Mouse (Mus musculus) lung, embryonic 14.5 days (tissue): Measurements from ENCODE around the gene Slc2a9. TPM values are rescaled to one million over a fixed set of nuclear protein-coding genes. Genes with fewer than 3 reads are reported as not detected.

Experiments
- ATAC-seq: fragments of 200-750 bp; cut with Nextera tagmentation; 2 replicates; pipeline ENCODE4 v1.8.0; 2017; ENCODE audit warnings: mild to moderate bottlenecking, moderate TSS enrichment, moderate library complexity; ENCODE audit not compliant: insufficient read depth
- DNase-seq: peaks from one replicate; pipeline ENCODE4 v3.0.0-alpha.2; 2015
- H3K27ac ChIP-seq: fragments of 300-500 bp; sonication (generic); 2 replicates; pipeline ENCODE4 v1.5.1; 2014; ENCODE audit warnings: low read depth, mild to moderate bottlenecking, moderate library complexity
- H3K27me3 ChIP-seq: fragments of 300-500 bp; sonication (generic); 2 replicates; pipeline ENCODE4 v1.6.1; 2014; ENCODE audit warnings: low read length, control low read depth; ENCODE audit not compliant: insufficient read depth
- H3K36me3 ChIP-seq: fragments of 300-500 bp; sonication (generic); 2 replicates; pipeline ENCODE4 v1.6.1; 2014; ENCODE audit warnings: control low read depth; ENCODE audit not compliant: insufficient read depth
- H3K4me1 ChIP-seq: fragments of 300-500 bp; sonication (generic); 2 replicates; pipeline ENCODE4 v1.6.1; 2014; ENCODE audit warnings: antibody characterized with exemption, control low read depth; ENCODE audit not compliant: insufficient read depth
- H3K4me2 ChIP-seq: fragments of 300-500 bp; sonication (generic); 2 replicates; pipeline ENCODE4 v1.6.1; 2014; ENCODE audit warnings: mild to moderate bottlenecking
- H3K4me3 ChIP-seq: fragments of 300-500 bp; sonication (generic); 2 replicates; pipeline ENCODE4 v1.5.1; 2014; ENCODE audit warnings: low read depth, low read length
- H3K9ac ChIP-seq: fragments of 300-500 bp; sonication (generic); 2 replicates; pipeline ENCODE4 v1.6.1; 2014
- H3K9me3 ChIP-seq: fragments of 300-500 bp; sonication (generic); 2 replicates; pipeline ENCODE4 v1.6.1; 2016; ENCODE audit warnings: low read depth, low read length, control low read depth
- CTCF ChIP-seq: IDR thresholded peaks from 2 replicates; pipeline ENCODE4 v1.5.1; 2016; ENCODE audit warnings: antibody characterized with exemption, low read depth
- WGBS: fragments of 180-500 bp; shearing (Covaris S2); extraction: QIAGEN DNeasy Blood & Tissue Kit; methylation state at CpG from one replicate; pipeline ENCODE4 v1.1.7; 2014; 5-methylcytosine and 5-hydroxymethylcytosine counted together
- polyA plus RNA-seq: library from polyadenylated mRNA; unstranded; fragments of >200 nt; fragmentation: Nextera tagmentation; extraction: Ambion mirVana; gene quantifications from 2 replicates; pipeline ENCODE4 v1.2.1, GENCODE M21; 2014

The Slc2a9 gene
- polyA plus RNA-seq, 1 experiment from 2014 or later = 2.2 TPM

- Histone ChIP-seq H3K4me3 (no peak overlapping the region), H3K9ac (no peak overlapping the region), H3K36me3 (no peaks in the 10 kb centered on the region), H3K4me2 (no peak overlapping the region), H3K9me3 (no peaks in the 10 kb centered on the region), H3K27ac (no peak overlapping the region), H3K27me3 (no peaks in the 10 kb centered on the region), H3K4me1 (no peaks in the 10 kb centered on the region)
- DNase-seq = no peak
- ATAC-seq = no peak
- TF ChIP-seq CTCF = no peak
- WGBS = 50% methylated on average over 3 of the region's 3 CpGs
Measured at GRCm38 (mm10) chr5:38309795-38310194, 193.1 kb downstream of the Slc2a9 start.

GRCm38 (mm10) chr5:38308873-38309272, 194.1 kb downstream of the Slc2a9 start:
- TF ChIP-seq CTCF = peak; percentile 51
- no peaks in the 10 kb centered on the region for H3K9me3 ChIP-seq
- ATAC-seq = peak; percentile 68; the same call in 1 of the 2 replicates
- H3K27me3 ChIP-seq = no peaks in the 10 kb centered on the region
- WGBS = 43% methylated on average over 5 of the region's 5 CpGs
- H3K4me2 ChIP-seq = no peak overlapping the region
- DNase-seq = peak; percentile 73
- H3K4me1 ChIP-seq = no peaks in the 10 kb centered on the region
- H3K4me3 ChIP-seq = no peak overlapping the region
- H3K27ac ChIP-seq = no peak overlapping the region
- no peak overlapping the region for H3K9ac ChIP-seq
- H3K36me3 ChIP-seq = no peaks in the 10 kb centered on the region

DNA sequence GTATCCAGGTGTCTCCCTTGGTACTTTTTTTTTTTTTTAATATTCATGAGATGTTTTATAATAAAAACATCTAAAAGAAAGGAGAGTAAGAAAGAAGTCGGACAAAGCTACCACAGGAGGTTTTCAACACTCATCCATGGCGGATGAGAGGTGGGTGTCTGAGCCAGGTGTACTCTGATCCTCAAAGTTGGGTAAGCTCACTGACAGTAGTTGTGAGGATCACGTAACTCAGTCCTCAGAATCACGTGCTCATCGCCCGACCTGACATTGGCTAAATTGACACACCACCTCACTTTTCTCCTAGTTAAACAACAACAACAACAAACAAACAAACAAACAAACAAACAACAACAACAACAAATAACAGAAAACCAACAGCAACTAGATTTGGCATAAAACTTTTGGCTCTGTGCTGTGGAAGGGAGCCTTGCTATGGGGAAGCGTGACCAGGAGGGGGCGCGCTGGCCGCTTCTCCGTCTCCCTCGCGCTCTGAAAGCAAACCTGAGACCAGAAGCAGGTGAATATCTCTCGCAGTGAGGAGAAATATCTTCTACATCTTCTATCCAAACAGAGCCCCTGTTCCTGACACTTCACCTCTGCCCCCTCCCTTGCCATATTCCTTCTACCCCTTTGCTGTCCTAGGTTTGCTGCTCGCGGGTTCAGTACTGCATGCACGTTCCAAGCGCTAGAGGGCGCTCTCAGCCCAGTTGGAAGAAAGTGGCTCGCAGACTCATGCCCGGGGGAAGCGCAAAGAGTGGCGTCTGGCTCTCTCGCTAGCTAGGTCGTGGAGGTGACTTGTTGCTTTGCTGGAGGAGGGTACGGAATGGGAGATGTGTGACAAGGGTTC, 195.5 kb downstream of the Slc2a9 start:
- no peaks in the 10 kb centered on the region for H3K9me3 ChIP-seq
- WGBS = 7% methylated on average over 26 of the region's 26 CpGs
- H3K27me3 ChIP-seq = no peaks in the 10 kb centered on the region
- TF ChIP-seq CTCF = peak; percentile 97
- H3K36me3 ChIP-seq = no peaks in the 10 kb centered on the region
- peak; percentile 88 for ATAC-seq
- H3K4me2 ChIP-seq = peak overlapping the region; percentile 61
- no peak overlapping the region for H3K27ac ChIP-seq
- DNase-seq = peak; percentile 97
- no peaks in the 10 kb centered on the region for H3K4me1 ChIP-seq
- no peak overlapping the region for H3K9ac ChIP-seq
- H3K4me3 ChIP-seq = peak overlapping the region; percentile 28

GRCm38 (mm10) chr5:38305241-38305640, 197.7 kb downstream of the Slc2a9 start:
- no peak for TF ChIP-seq CTCF
- 74% methylated on average over 2 of the region's 2 CpGs for WGBS
- H3K9me3 ChIP-seq = no peaks in the 10 kb centered on the region
- H3K4me2 ChIP-seq = no peak overlapping the region
- H3K4me1 ChIP-seq = no peaks in the 10 kb centered on the region
- no peaks in the 10 kb centered on the region for H3K36me3 ChIP-seq
- no peaks in the 10 kb centered on the region for H3K27me3 ChIP-seq
- no peak overlapping the region for H3K27ac ChIP-seq
- H3K4me3 ChIP-seq = no peak overlapping the region
- no peak overlapping the region for H3K9ac ChIP-seq
- no peak for DNase-seq
- ATAC-seq = no peak

DNA sequence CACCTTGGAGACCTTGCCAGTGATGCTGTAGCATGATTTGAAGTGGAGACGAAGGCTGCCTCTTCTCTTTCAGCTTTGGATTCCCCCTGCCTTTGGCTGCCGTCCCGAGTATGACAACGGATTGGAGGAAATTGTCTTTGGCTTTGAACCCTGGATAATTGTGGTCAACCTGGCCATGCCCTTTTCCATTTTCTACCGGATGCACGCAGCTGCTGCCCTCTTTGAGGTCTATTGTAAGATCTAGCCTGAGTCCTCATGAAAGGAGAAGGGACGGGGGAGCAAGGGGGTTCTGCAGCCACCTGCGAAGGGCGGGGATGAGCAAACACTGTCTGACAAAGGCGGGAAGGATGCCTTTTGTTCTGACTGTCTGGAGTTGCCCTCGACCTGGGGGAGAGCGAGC, 200.3 kb downstream of the Slc2a9 start:
- Histone ChIP-seq H3K4me2 (no peak overlapping the region), H3K27me3 (no peaks in the 10 kb centered on the region), H3K4me3 (no peak overlapping the region), H3K36me3 (no peaks in the 10 kb centered on the region), H3K27ac (no peak overlapping the region), H3K4me1 (no peaks in the 10 kb centered on the region), H3K9me3 (no peaks in the 10 kb centered on the region), H3K9ac (no peak overlapping the region)
- TF ChIP-seq CTCF = no peak
- no peak for ATAC-seq
- 45% methylated on average over 12 of the region's 12 CpGs for WGBS
- DNase-seq = no peak

DNA sequence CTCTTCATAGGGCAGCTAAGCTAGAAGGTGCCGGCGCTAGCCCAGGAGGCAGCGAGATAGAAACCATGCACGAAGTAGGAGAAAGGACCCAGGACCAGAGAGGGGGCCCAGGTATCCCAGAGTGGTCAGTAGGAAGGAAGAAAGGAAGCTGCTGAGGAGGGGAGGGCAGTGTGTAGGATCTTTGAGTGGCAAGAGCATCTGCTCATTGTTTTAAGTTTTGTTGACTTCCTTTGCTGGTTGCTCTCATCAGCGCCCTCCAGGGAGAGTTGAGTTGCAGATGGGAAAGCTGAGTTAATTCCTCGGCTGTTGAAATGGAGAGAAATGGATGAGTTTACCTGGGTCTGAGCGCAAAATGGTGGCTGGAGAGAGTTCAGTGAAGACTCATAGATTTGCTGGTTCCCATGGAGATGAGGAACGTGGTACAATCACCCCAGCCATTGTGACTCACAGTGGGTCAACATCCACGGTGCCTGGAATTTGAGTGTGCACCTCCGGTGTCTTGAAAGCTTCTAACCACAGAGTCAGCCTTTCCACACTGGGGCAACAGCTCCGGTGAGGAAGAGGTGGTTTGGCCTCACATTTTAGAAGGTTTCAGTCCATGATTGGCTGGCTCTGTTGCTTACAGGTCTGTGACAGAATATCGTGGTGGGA, 201.1 kb downstream of the Slc2a9 start:
- H3K4me3 ChIP-seq = no peak overlapping the region
- WGBS = 85% methylated on average over 12 of the region's 12 CpGs
- H3K36me3 ChIP-seq = no peaks in the 10 kb centered on the region
- no peaks in the 10 kb centered on the region for H3K9me3 ChIP-seq
- H3K4me2 ChIP-seq = no peak overlapping the region
- no peak for TF ChIP-seq CTCF
- no peaks in the 10 kb centered on the region for H3K27me3 ChIP-seq
- no peak overlapping the region for H3K27ac ChIP-seq
- no peak overlapping the region for H3K9ac ChIP-seq
- DNase-seq = no peak
- ATAC-seq = no peak
- H3K4me1 ChIP-seq = no peaks in the 10 kb centered on the region

Other genes with a start within 250 kb of the Slc2a9 start
- gene Tmem128, start 243.0 kb downstream of the Slc2a9 start, polyA plus RNA-seq = 78.9 and 80.4 TPM in 2 replicates
- 0.08 TPM in 1 of 2 replicates, not detected in the other for gene Otop1, start 227.2 kb downstream of the Slc2a9 start, polyA plus RNA-seq
- not detected in 2 replicates for gene Drd5, start 183.8 kb downstream of the Slc2a9 start, polyA plus RNA-seq
- 226 and 234 TPM in 2 replicates for gene Wdr1, start 60.1 kb upstream of the Slc2a9 start, polyA plus RNA-seq
- gene Zfp518b, start 181.7 kb upstream of the Slc2a9 start, polyA plus RNA-seq = 22.7 and 25.4 TPM in 2 replicates